Mouse (Mus musculus): Measurements from ENCODE around the gene Grm8. TPM values are rescaled to one million over a fixed set of nuclear protein-coding genes. Genes with fewer than 3 reads are reported as not detected.

Grm8 gene
- total and polyA plus RNA-seq, 3 experiments: 0.42 to 0.52 TPM; not detected in 1

DNA sequence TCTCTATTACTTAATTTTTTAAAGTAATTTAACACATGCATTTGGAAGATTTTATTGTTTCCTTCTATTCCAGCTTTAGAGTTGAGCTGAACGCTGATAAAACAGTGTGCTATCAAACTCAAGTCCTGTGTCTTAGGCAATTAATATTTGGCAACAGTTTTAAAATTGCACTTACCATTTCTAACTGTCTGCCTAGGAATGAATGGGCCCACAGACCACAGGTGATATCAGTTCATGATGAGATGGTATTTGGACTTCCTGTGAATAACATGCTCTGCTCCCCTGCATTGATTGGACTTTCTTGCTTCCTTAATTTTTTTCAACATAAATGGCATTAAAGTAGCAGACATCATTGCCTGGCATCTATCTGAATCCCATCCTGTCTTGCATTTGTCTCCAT, 232.8 kb downstream of the Grm8 start:
- Histone ChIP-seq H3K27me3 (ENCODE audit: control insufficient read depth in 1 of 2, insufficient read depth in 2 of 2, low read length in 2 of 2) (no peaks in the 10 kb centered on the region; a peak in 1 of 4 replicates), H3K9me3 (replicated peaks; ENCODE audit: insufficient read depth, low read length) (no peaks in the 10 kb centered on the region), H3K4me1 (ENCODE audit: control insufficient read depth in 1 of 2, insufficient read depth in 2 of 2, low read length in 2 of 2) (peaks cover 6 to 15% of the 10 kb centered on the region in 2 experiments; a peak in 3 of 4 replicates), H3K9ac (ENCODE audit: control insufficient read depth, low read depth, low read length, poor library complexity, severe bottlenecking) (no peak overlapping the region), H3K36me3 (ENCODE audit: control insufficient read depth in 1 of 2, insufficient read depth in 2 of 2, low read length in 2 of 2) (peaks cover 0 to 23% of the 10 kb centered on the region in 2 experiments; a peak in 2 of 4 replicates), H3K79me2 (ENCODE audit: control insufficient read depth, insufficient read depth, low read length, poor library complexity) (no peaks in the 10 kb centered on the region), H3K27ac (ENCODE audit: control insufficient read depth, low read depth, low read length) (no peak overlapping the region; the same call in 1 of the 2 replicates), H3K4me3 (ENCODE audit: control insufficient read depth in 1 of 2, insufficient read depth in 1 of 2, low read depth in 2 of 2, low read length in 2 of 2) (no peak overlapping the region)
- TF ChIP-seq ETS1 (IDR thresholded peaks at IDR 0.05; ENCODE audit: low read depth, low read length): peak; percentile 69
- no peak for TF ChIP-seq CTCF (IDR thresholded peaks at IDR 0.05 in 2 of 3, conservative IDR thresholded peaks at IDR 0.05 in 1 of 3; ENCODE audit: control insufficient read depth in 1 of 3, insufficient read depth in 1 of 3, low read depth in 2 of 3, low read length in 3 of 3, poor library complexity in 1 of 3, severe bottlenecking in 1 of 3)
- no peak for TF ChIP-seq ELF1 (IDR thresholded peaks at IDR 0.05; ENCODE audit: low read depth, low read length)
- no peak for TF ChIP-seq ZKSCAN1 (IDR thresholded peaks at IDR 0.05; ENCODE audit: low read depth, low read length)
- TF ChIP-seq ZMIZ1 (IDR thresholded peaks at IDR 0.05; ENCODE audit: low read depth, low read length): no peak
- no peak for TF ChIP-seq ZC3H11A (IDR thresholded peaks at IDR 0.05; ENCODE audit: low read depth, low read length)
- TF ChIP-seq POLR2AphosphoS2 (IDR thresholded peaks at IDR 0.05; ENCODE audit: low read length): no peak
- peak; percentile 59 for TF ChIP-seq RCOR1 (IDR thresholded peaks at IDR 0.05; ENCODE audit: low read depth, low read length)
- TF ChIP-seq MXI1 (IDR thresholded peaks at IDR 0.05; ENCODE audit: low read depth, low read length): no peak
- TF ChIP-seq CHD2 (IDR thresholded peaks at IDR 0.05; ENCODE audit: low read length): no peak
- TF ChIP-seq TCF12 (IDR thresholded peaks at IDR 0.05; ENCODE audit: low read depth, low read length): peak; percentile 41; the same call in 1 of the 2 replicates
- TF ChIP-seq ZNF384 (IDR thresholded peaks at IDR 0.05; ENCODE audit: low read depth, low read length): no peak
- peak; percentile 45; the same call in 1 of the 2 replicates for TF ChIP-seq MYB (IDR thresholded peaks at IDR 0.05; ENCODE audit: low read depth, low read length)
- TF ChIP-seq EP300 (IDR thresholded peaks at IDR 0.05; ENCODE audit: low read depth in 1 of 2, low read length in 2 of 2): peak; percentile 66 to 74
- 0 out of 2 replicates have a peak, but pooled peaks have one; percentile 32 for TF ChIP-seq GATA1 (IDR thresholded peaks at IDR 0.05; ENCODE audit: low read depth, low read length)
- peak; percentile 16; the same call in 1 of the 2 replicates for TF ChIP-seq SIN3A (IDR thresholded peaks at IDR 0.05; ENCODE audit: low read length)
- no peak for TF ChIP-seq BHLHE40 (IDR thresholded peaks at IDR 0.05; ENCODE audit: borderline replicate concordance, low read depth, low read length)
- DNase-seq (ENCODE audit: low read depth, low spot score): peak; percentile 43

DNA sequence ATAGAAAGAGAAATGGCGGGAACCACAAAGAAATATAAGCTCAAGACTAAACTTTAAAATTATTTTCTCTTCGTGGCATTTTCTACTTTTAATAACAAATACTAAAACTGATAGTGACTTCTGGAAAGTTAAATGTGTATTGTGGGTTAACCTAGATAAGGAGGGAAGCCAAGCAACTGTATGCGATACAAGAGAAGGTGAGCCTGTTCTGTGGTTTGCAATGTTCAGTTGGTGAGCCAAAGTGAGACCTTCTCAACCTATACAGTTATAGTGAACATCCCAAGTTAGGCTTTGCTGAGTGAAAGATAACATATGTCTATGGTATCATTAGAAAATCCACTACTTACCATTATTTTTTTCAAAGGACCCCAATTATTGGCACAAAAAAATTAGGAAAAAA, 233.6 kb downstream of the Grm8 start:
- H3K9ac ChIP-seq (ENCODE audit: control insufficient read depth, low read depth, low read length, poor library complexity, severe bottlenecking): peak overlapping the region; percentile 35
- TF ChIP-seq SIN3A (IDR thresholded peaks at IDR 0.05; ENCODE audit: low read length) (0 out of 2 replicates have a peak, but pooled peaks have one; percentile 35), HCFC1 (IDR thresholded peaks at IDR 0.05; ENCODE audit: low read depth, low read length) (0 out of 2 replicates have a peak, but pooled peaks have one; percentile 6), CHD1 (IDR thresholded peaks at IDR 0.05; ENCODE audit: low read depth, low read length) (no peak), POLR2A (IDR thresholded peaks at IDR 0.05; ENCODE audit: control insufficient read depth in 1 of 2, insufficient read depth in 1 of 2, low read depth in 1 of 2, low read length in 2 of 2, poor library complexity in 1 of 2) (no peak), EP300 (IDR thresholded peaks at IDR 0.05; ENCODE audit: low read depth in 1 of 2, low read length in 2 of 2) (peak; percentile 76 to 83), TBP (IDR thresholded peaks at IDR 0.05; ENCODE audit: low read depth, low read length) (no peak), TCF12 (IDR thresholded peaks at IDR 0.05; ENCODE audit: low read depth, low read length) (peak; percentile 77; the same call in 1 of the 2 replicates), ETS1 (IDR thresholded peaks at IDR 0.05; ENCODE audit: low read depth, low read length) (peak; percentile 65), RCOR1 (IDR thresholded peaks at IDR 0.05; ENCODE audit: low read depth, low read length) (peak; percentile 24; the same call in 1 of the 2 replicates), GATA1 (IDR thresholded peaks at IDR 0.05; ENCODE audit: low read depth, low read length) (peak; percentile 69), ZNF384 (IDR thresholded peaks at IDR 0.05; ENCODE audit: low read depth, low read length) (peak; percentile 1; the same call in 1 of the 2 replicates), TAL1 (IDR thresholded peaks at IDR 0.05; ENCODE audit: low read length) (peak; percentile 12; the same call in 1 of the 2 replicates), MAFK (IDR thresholded peaks at IDR 0.05; ENCODE audit: borderline replicate concordance, low read depth, low read length) (no peak), POLR2AphosphoS2 (IDR thresholded peaks at IDR 0.05; ENCODE audit: low read length) (no peak), MEF2A (IDR thresholded peaks at IDR 0.05; ENCODE audit: extremely low read depth, insufficient replicate concordance, low read depth, low read length, poor library complexity, severe bottlenecking) (no peak)
- peak overlapping the region; percentile 23 to 56; a peak in 3 of 4 replicates for H3K4me3 ChIP-seq (ENCODE audit: control insufficient read depth in 1 of 2, insufficient read depth in 1 of 2, low read depth in 2 of 2, low read length in 2 of 2)
- H3K27ac ChIP-seq (ENCODE audit: control insufficient read depth, low read depth, low read length): peak overlapping the region; percentile 85
- no peaks in the 10 kb centered on the region for H3K27me3 ChIP-seq (ENCODE audit: control insufficient read depth in 1 of 2, insufficient read depth in 2 of 2, low read length in 2 of 2)
- H3K36me3 ChIP-seq (ENCODE audit: control insufficient read depth in 1 of 2, insufficient read depth in 2 of 2, low read length in 2 of 2): peaks cover 0 to 23% of the 10 kb centered on the region in 2 experiments; a peak in 2 of 4 replicates
- peak; percentile 68 for DNase-seq (ENCODE audit: low read depth, low spot score)
- no peaks in the 10 kb centered on the region for H3K79me2 ChIP-seq (ENCODE audit: control insufficient read depth, insufficient read depth, low read length, poor library complexity)
- H3K9me3 ChIP-seq (replicated peaks; ENCODE audit: insufficient read depth, low read length): no peaks in the 10 kb centered on the region
- H3K4me1 ChIP-seq (ENCODE audit: control insufficient read depth in 1 of 2, insufficient read depth in 2 of 2, low read length in 2 of 2): peaks cover 6 to 16% of the 10 kb centered on the region in 2 experiments; a peak in 3 of 4 replicates

Measured in MEL (cell line).